Mouse (Mus musculus): ENCODE results near the gene Olfr681.
"Not testable (repeated sequence)": the region's sequence is repeated elsewhere in the genome, so short reads cannot be mapped to it uniquely, and the experiment has no call there.

The Olfr681 gene

GRCm38 (mm10) chr7:105116536-105116935 lies at the start of gene Olfr681:
Olfr681 (plus strand) TSS chr7:105116836.
- no peak for DNase-seq (ENCODE audit: low spot score)

DNA sequence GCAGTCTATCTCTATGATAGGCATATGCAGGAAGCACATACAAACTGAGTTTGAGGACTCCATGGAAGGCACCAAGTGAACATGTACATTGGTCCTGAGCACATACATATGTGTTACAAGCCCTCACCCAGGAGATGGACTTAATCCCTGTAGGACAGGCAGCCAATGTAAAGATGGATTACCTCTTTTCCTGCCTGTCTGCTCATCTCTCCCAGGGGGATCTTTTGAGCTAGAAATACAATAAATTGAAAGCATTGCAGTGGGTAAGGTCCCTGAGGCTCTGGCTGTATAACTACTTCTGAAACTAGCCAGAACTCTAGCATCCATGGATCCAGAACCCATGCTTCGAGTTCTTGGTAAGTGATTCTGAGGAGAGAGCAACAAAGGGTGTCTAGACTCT lies 35.7 kb upstream of the Olfr681 start, which contains the start of gene Olfr679:
Gene Olfr679, plus strand, starts transcription at position 301 of the 400 bp plus-strand sequence.
- DNase-seq (ENCODE audit: low spot score): no peak

DNA sequence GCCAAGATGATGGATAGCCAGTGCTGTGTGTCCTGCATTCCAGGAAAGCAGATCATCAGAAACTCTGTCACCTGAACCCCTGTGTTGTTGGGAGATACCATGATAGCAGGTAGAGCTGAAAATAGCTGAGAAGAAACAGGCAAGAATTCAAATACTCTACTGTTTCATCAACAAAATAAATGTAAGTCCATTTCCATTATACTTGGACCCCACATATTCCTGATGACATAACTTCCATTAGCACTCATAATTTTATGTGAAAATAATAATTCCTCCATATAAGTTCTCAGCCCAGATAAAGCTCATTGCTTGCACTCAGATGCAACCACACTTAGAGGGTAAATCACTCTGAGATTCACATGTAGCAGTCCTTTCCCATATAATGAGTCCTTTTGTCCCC lies 23.9 kb upstream of the Olfr681 start, which contains the start of gene Olfr680-ps1:
Gene Olfr680-ps1, minus strand, starts transcription at position 101 of the 400 bp plus-strand sequence.
- not testable (repeated sequence) for DNase-seq (ENCODE audit: low spot score)

DNA sequence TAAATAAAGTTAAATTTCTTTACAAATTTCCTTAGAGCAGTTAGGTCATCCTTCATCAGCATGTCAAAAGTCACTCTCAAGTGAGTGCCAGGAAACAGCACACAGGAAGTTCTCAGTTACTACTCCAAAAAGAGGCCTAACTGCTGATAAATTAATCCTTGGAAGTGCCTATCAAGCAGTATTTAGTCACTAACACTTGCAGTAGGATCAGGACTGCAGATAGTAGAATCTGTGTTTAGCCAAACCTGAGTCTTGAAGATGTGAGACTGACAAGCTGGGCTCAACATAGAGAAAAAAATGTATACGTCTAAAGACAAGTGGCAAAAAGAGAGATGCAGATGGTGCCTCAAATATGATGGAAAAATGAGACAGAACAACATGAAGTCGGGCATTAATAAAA lies 24.6 kb downstream of the Olfr681 start:
- no peak for DNase-seq (ENCODE audit: low spot score)

GRCm38 (mm10) chr7:105146912-105147311 lies 30.3 kb downstream of the Olfr681 start, which contains the start of gene Olfr683:
Olfr683 (minus strand) TSS chr7:105147012.
- DNase-seq (ENCODE audit: low spot score): no peak

GRCm38 (mm10) chr7:105163553-105163952 lies 46.9 kb downstream of the Olfr681 start, which contains the start of gene Olfr684:
Olfr684 (minus strand) TSS chr7:105163653.
- DNase-seq (ENCODE audit: low spot score): no peak

GRCm38 (mm10) chr7:105170773-105171172 lies 54.1 kb downstream of the Olfr681 start:
- DNase-seq (ENCODE audit: low spot score): no peak
